Mouse (Mus musculus): ENCODE measurements around the gene Ffar2.

DNA sequence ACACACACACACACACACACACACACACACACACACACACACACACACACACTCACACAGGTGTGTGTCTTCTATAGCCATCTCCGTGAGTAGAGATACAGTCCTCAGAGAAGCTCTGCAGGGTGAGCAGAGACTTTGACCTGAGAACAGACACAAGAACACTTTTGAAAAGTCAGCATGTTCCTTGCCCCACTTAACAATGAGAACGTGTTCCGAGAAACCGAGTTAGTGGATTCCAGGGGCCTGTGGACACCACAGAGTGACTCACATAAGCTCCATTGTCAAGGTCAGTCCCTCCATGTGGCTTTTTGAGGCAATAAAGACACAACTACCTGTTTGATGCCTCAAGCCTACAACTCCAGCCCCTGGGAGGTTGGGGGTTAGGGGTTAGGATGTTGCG is 23.8 kb upstream of the Ffar2 start:
- no peak for TF ChIP-seq CTCF (IDR thresholded peaks at IDR 0.05)
- no peak for TF ChIP-seq EP300 (IDR thresholded peaks at IDR 0.05)
